Mouse (Mus musculus): ENCODE measurements around the gene H2afv.

GRCm38 (mm10) chr11:6390376-6391053 is 53.7 kb downstream of the H2afv start:
- TF ChIP-seq MAX (IDR thresholded peaks at IDR 0.05; ENCODE audit: low read depth) (no peak), POLR2AphosphoS2 (IDR thresholded peaks at IDR 0.05; ENCODE audit: insufficient read length, low read depth) (no peak), POLR2A (IDR thresholded peaks at IDR 0.05; ENCODE audit: insufficient read length, low read depth) (no peak), USF1 (IDR thresholded peaks at IDR 0.05; ENCODE audit: low read depth) (no peak), TCF12 (IDR thresholded peaks at IDR 0.05; ENCODE audit: insufficient read depth, poor library complexity, severe bottlenecking) (no peak), MYOG (IDR thresholded peaks at IDR 0.05; ENCODE audit: control insufficient read depth in 1 of 3, insufficient read depth in 1 of 3, insufficient read length in 2 of 3, low read depth in 2 of 3) (no peak), MYOD1 (IDR thresholded peaks at IDR 0.05; ENCODE audit: control insufficient read depth in 1 of 3, insufficient read length in 2 of 3, low read depth in 2 of 3) (no peak), CEBPB (IDR thresholded peaks at IDR 0.05; ENCODE audit: insufficient read depth, poor library complexity, severe bottlenecking) (no peak)

All from myocyte (in vitro differentiated cells).